Mouse (Mus musculus): ENCODE data around the gene 4931429L15Rik.

DNA sequence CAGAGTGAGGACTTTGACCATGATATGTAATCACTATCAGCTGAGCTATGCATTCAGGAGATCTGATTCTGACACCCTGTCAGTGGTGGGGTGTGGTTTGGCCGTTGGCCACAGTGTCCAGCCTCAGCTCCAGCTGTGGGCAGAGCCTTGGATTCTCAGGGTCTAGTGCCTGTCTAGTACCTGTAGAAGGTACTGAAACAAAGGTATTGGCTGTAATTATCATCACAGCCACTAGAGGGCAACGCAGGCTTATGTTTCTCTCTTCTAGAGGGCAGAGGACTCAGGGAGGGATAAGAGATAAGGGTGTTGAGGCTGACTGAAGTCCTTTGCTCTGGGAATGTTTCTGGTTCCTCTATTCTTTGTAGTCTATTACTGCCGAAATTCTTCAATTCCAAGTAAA is 34.2 kb upstream of the 4931429L15Rik start:
- TF ChIP-seq POLR2A (IDR thresholded peaks at IDR 0.05; ENCODE audit: insufficient read depth, low read length) = no peak
- TF ChIP-seq CTCF (IDR thresholded peaks at IDR 0.05; ENCODE audit: low read depth, low read length) = no peak
- no peak for TF ChIP-seq EP300 (IDR thresholded peaks at IDR 0.05; ENCODE audit: insufficient read depth, low read depth, low read length)
